Mouse (Mus musculus) bone marrow macrophage, adult 2 months (primary cell): ENCODE data around the gene Gnptg.

Source experiments
- CTCF ChIP-seq: IDR thresholded peaks from 2 replicates; pipeline ENCODE4 v1.5.1; 2012; ENCODE audit warnings: low read depth, mild to moderate bottlenecking, low read length, moderate library complexity
- POLR2A ChIP-seq: IDR thresholded peaks from 2 replicates; pipeline ENCODE4 v1.6.1; 2012; ENCODE audit warnings: mild to moderate bottlenecking, low read depth, low read length, borderline replicate concordance

DNA sequence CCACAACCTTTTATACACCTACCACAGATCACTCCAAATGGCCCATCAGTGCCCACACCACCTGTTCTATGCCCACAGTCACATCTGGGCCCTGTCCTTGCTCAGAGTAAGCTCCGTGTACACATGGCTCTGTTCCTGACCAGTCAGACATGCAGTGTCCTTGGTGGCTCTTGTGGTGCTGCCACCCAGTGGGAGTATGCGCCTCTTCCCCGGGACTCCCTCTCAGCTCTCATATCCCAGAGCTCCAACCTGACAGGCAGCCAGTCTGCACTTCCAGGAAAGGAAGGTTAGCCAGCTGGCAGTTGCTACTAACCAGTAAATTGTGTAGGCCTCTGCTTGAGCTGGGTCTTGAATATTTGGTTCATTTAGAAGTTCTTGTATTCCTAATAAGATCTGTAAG is 24.5 kb upstream of the Gnptg start:
- TF ChIP-seq CTCF, result no peak
- no peak for TF ChIP-seq POLR2A
